Mouse (Mus musculus) adrenal gland, postnatal 4 days (tissue): Measurements from ENCODE around the gene Hdac11. TPM values are rescaled to one million over a fixed set of nuclear protein-coding genes. Genes with fewer than 3 reads are reported as not detected.
"Not testable (repeated sequence)": the region's sequence is repeated elsewhere in the genome, so short reads cannot be mapped to it uniquely, and the experiment has no call there.

Experiments used
- DNase-seq, 2 experiments: peaks; one replicate each; pipeline ENCODE4 v3.0.0; 2021 to 2022; ENCODE audit warnings: low spot score in 2 of 2, mixed read lengths in 2 of 2
- long read RNA-seq, 2 experiments: library from polyadenylated mRNA; stranded (forward); transcript quantifications; one replicate each; pipeline ENCODE4 v2.0.0; 2021
- total RNA-seq, 2 experiments: library from RNA; stranded (reverse); gene quantifications; 2 replicates each; pipeline ENCODE4 v1.2.3; 2021

Hdac11 gene
- total RNA-seq, result 10 to 100 TPM; 12.9 to 17.8 TPM
- long read RNA-seq, experiment 1, transcript Hdac11-201 (10 exons, 2,653 nt), result major isoform, 10 of 12 reads
- long read RNA-seq, experiment 1, partial matches to known transcripts, result 0 of 12 reads
- long read RNA-seq, experiment 1, other reads (novel, unspliced or antisense), result 1 of 12 reads
- long read RNA-seq, experiment 2, partial matches to known transcripts, result 0 of 8 reads
- long read RNA-seq, experiment 2, other reads (novel, unspliced or antisense), result 4 of 8 reads

- DNase-seq, result peak; percentile 63 to 74
Measured at GRCm38 (mm10) chr6:91156554-91157236, at the start of gene Hdac11. TSS of gene Hdac11 (plus strand) at chr6:91156665.

- DNase-seq, result no peak
Measured at GRCm38 (mm10) chr6:91108301-91108916, 48.1 kb upstream of the Hdac11 start.

- DNase-seq, result no peak
Measured at GRCm38 (mm10) chr6:91108917-91109450, 47.5 kb upstream of the Hdac11 start.

- no peak for DNase-seq
Measured at GRCm38 (mm10) chr6:91109489-91109888, 47.0 kb upstream of the Hdac11 start.

- DNase-seq, result no peak
Measured at GRCm38 (mm10) chr6:91110323-91111020, 46.0 kb upstream of the Hdac11 start.

GRCm38 (mm10) chr6:91111141-91111953, 45.1 kb upstream of the Hdac11 start:
- DNase-seq, result no peak

- DNase-seq, result no peak
Measured at GRCm38 (mm10) chr6:91111954-91112252, 44.6 kb upstream of the Hdac11 start.

GRCm38 (mm10) chr6:91114716-91115115, 41.7 kb upstream of the Hdac11 start:
- DNase-seq, result no peak

- no peak for DNase-seq
Measured at GRCm38 (mm10) chr6:91115158-91115557, 41.3 kb upstream of the Hdac11 start.

GRCm38 (mm10) chr6:91115863-91116243, 40.6 kb upstream of the Hdac11 start:
- no peak for DNase-seq

GRCm38 (mm10) chr6:91116244-91117145, 40.0 kb upstream of the Hdac11 start, which contains the start of gene Nup210:
TSS of gene Nup210 (minus strand) at chr6:91116829.
- peak; percentile 77 to 85 for DNase-seq

- no peak for DNase-seq
Measured at GRCm38 (mm10) chr6:91117149-91117548, 39.3 kb upstream of the Hdac11 start.

GRCm38 (mm10) chr6:91118526-91118925, 37.9 kb upstream of the Hdac11 start:
- DNase-seq, result no peak

GRCm38 (mm10) chr6:91120206-91120605, 36.3 kb upstream of the Hdac11 start:
- DNase-seq, result no peak

GRCm38 (mm10) chr6:91121089-91121488, 35.4 kb upstream of the Hdac11 start:
- DNase-seq, result not testable (repeated sequence)

- DNase-seq, result no peak
Measured at GRCm38 (mm10) chr6:91123453-91123852, 33.0 kb upstream of the Hdac11 start.

- no peak for DNase-seq
Measured at GRCm38 (mm10) chr6:91124286-91125227, 31.9 kb upstream of the Hdac11 start.

GRCm38 (mm10) chr6:91125228-91125585, 31.3 kb upstream of the Hdac11 start:
- DNase-seq, result no peak

GRCm38 (mm10) chr6:91128996-91129395, 27.5 kb upstream of the Hdac11 start:
- DNase-seq, result no peak
